Mouse (Mus musculus) lung, embryonic 14.5 days (tissue): ENCODE data around the gene Mymx. TPM values are rescaled to one million over a fixed set of nuclear protein-coding genes. Genes with fewer than 3 reads are reported as not detected.
A peak's percentile ranks its signal among the peaks of the same experiment; 100 is the strongest.

Experiments
- ATAC-seq: fragments of 200-750 bp; cut with Nextera tagmentation; 2 replicates; pipeline ENCODE4 v1.8.0; 2017; ENCODE audit warnings: mild to moderate bottlenecking, moderate TSS enrichment, moderate library complexity; ENCODE audit not compliant: insufficient read depth
- DNase-seq: peaks from one replicate; pipeline ENCODE4 v3.0.0-alpha.2; 2015
- H3K27ac ChIP-seq: fragments of 300-500 bp; sonication (generic); 2 replicates; pipeline ENCODE4 v1.5.1; 2014; ENCODE audit warnings: low read depth, mild to moderate bottlenecking, moderate library complexity
- H3K27me3 ChIP-seq: fragments of 300-500 bp; sonication (generic); 2 replicates; pipeline ENCODE4 v1.6.1; 2014; ENCODE audit warnings: low read length, control low read depth; ENCODE audit not compliant: insufficient read depth
- H3K36me3 ChIP-seq: fragments of 300-500 bp; sonication (generic); 2 replicates; pipeline ENCODE4 v1.6.1; 2014; ENCODE audit warnings: control low read depth; ENCODE audit not compliant: insufficient read depth
- H3K4me1 ChIP-seq: fragments of 300-500 bp; sonication (generic); 2 replicates; pipeline ENCODE4 v1.6.1; 2014; ENCODE audit warnings: antibody characterized with exemption, control low read depth; ENCODE audit not compliant: insufficient read depth
- H3K4me2 ChIP-seq: fragments of 300-500 bp; sonication (generic); 2 replicates; pipeline ENCODE4 v1.6.1; 2014; ENCODE audit warnings: mild to moderate bottlenecking
- H3K4me3 ChIP-seq: fragments of 300-500 bp; sonication (generic); 2 replicates; pipeline ENCODE4 v1.5.1; 2014; ENCODE audit warnings: low read depth, low read length
- H3K9ac ChIP-seq: fragments of 300-500 bp; sonication (generic); 2 replicates; pipeline ENCODE4 v1.6.1; 2014
- H3K9me3 ChIP-seq: fragments of 300-500 bp; sonication (generic); 2 replicates; pipeline ENCODE4 v1.6.1; 2016; ENCODE audit warnings: low read depth, low read length, control low read depth
- CTCF ChIP-seq: IDR thresholded peaks from 2 replicates; pipeline ENCODE4 v1.5.1; 2016; ENCODE audit warnings: antibody characterized with exemption, low read depth
- WGBS: fragments of 180-500 bp; shearing (Covaris S2); extraction: QIAGEN DNeasy Blood & Tissue Kit; methylation state at CpG from one replicate; pipeline ENCODE4 v1.1.7; 2014; 5-methylcytosine and 5-hydroxymethylcytosine counted together
- polyA plus RNA-seq: library from polyadenylated mRNA; unstranded; fragments of >200 nt; fragmentation: Nextera tagmentation; extraction: Ambion mirVana; gene quantifications from 2 replicates; pipeline ENCODE4 v1.2.1, GENCODE M21; 2014

The Mymx gene
- polyA plus RNA-seq, 1 experiment from 2014 or later, result not detected

- ATAC-seq (peak; percentile 63), DNase-seq (peak; percentile 76)
- Histone ChIP-seq H3K9ac (no peak overlapping the region; the same call in 1 of the 2 replicates), H3K4me3 (no peak overlapping the region), H3K4me2 (peak overlapping the region; percentile 46), H3K36me3 (peaks cover 21% of the 10 kb centered on the region), H3K27ac (peak overlapping the region; percentile 83), H3K4me1 (peaks cover 19% of the 10 kb centered on the region), H3K9me3 (no peaks in the 10 kb centered on the region), H3K27me3 (no peaks in the 10 kb centered on the region)
- 32% methylated on average over 12 of the region's 12 CpGs for WGBS
- no peak for TF ChIP-seq CTCF
Measured at GRCm38 (mm10) chr17:45584096-45584896, 17.6 kb downstream of the Mymx start.

GRCm38 (mm10) chr17:45582715-45583355 is 19.1 kb downstream of the Mymx start:
- Histone ChIP-seq H3K27ac (no peak overlapping the region), H3K4me3 (no peak overlapping the region), H3K9ac (no peak overlapping the region), H3K4me1 (peaks cover 19% of the 10 kb centered on the region), H3K9me3 (no peaks in the 10 kb centered on the region), H3K27me3 (no peaks in the 10 kb centered on the region), H3K4me2 (no peak overlapping the region), H3K36me3 (peaks cover 18% of the 10 kb centered on the region; the same call in 1 of the 2 replicates)
- peak; percentile 62 for TF ChIP-seq CTCF
- 65% methylated on average over 6 of the region's 6 CpGs for WGBS
- ATAC-seq (no peak), DNase-seq (peak; percentile 34)

DNA sequence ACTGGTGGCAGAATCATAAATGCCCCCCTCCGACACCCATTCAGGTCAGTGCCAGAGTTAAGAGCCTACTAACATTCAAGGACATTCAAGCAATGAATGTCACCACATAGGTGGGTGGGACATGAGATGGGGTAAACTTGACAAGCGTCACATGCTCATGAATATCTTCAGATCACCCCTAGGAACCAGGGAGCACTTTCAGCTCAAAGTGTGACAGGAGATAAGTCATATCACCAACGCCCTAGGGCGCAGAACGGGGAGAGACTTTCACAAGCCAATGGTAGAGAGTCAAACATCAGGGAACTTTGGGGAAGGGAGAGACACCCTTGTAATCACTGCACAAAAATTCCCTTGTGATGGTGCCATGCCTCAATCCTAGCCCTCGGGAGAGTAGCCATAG is 19.7 kb downstream of the Mymx start:
- TF ChIP-seq CTCF, result no peak
- ATAC-seq, result no peak
- Histone ChIP-seq H3K27ac (no peak overlapping the region), H3K9ac (no peak overlapping the region), H3K4me1 (peaks cover 19% of the 10 kb centered on the region), H3K9me3 (no peaks in the 10 kb centered on the region), H3K27me3 (no peaks in the 10 kb centered on the region), H3K4me3 (no peak overlapping the region), H3K4me2 (no peak overlapping the region), H3K36me3 (peaks cover 13% of the 10 kb centered on the region; the same call in 1 of the 2 replicates)
- DNase-seq, result no peak
- WGBS, result 88% methylated on average over 6 of the region's 6 CpGs

DNA sequence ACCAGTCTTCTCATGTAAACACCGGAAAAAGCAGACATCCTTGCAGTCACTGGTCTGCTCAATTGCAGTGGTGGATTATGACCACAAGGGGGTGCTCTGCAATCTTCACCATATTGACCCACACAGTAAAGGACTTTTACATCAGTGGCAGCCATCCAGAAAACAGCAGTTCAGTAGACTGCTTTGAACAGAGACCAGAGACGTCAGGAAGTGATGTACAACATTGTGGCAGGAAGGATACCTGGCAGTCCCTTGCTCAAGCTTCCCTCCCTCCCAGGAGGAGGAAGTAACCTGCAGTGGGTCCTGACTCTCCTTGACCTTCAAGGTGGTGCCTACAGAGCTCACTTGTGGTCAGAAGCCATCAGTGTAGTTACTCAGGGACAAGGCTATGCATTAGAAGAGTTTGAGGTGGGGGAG is 20.3 kb downstream of the Mymx start:
- Histone ChIP-seq H3K36me3 (peaks cover 7% of the 10 kb centered on the region; the same call in 1 of the 2 replicates), H3K4me2 (peak overlapping the region; percentile 29; the same call in 1 of the 2 replicates), H3K9me3 (no peaks in the 10 kb centered on the region), H3K9ac (no peak overlapping the region), H3K4me3 (no peak overlapping the region), H3K4me1 (peaks cover 19% of the 10 kb centered on the region), H3K27me3 (no peaks in the 10 kb centered on the region), H3K27ac (no peak overlapping the region)
- ATAC-seq (peak; percentile 21; the same call in 1 of the 2 replicates), DNase-seq (peak; percentile 96)
- 6% methylated on average over 2 of the region's 2 CpGs for WGBS
- peak; percentile 95 for TF ChIP-seq CTCF

DNA sequence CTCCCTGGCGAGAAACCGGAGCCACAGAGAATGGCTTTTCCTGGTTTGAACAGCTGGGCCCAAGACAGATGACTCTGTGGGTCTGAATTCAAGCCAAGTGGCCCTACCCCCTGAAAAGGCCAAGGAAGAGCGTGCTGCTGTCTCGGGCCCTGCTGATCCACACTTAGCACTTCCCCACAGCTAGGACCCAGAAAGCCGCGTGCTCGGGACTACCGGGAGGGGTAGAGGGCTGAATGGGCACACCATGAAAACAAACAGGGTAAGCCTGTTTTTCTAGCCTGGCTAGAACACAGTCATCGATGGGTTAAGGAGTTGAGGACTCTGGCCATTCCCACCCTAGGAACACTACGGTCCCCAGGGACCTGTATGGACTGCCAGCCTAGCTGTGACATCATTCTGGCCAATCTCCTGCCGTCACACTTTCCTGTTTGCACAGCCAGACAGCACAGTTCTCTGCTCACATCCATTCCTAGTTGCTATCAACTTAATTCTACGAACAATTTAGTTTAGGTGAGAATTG is 20.9 kb downstream of the Mymx start:
- H3K4me1 ChIP-seq, result peaks cover 19% of the 10 kb centered on the region
- H3K9ac ChIP-seq, result peak overlapping the region; percentile 25; the same call in 1 of the 2 replicates
- no peaks in the 10 kb centered on the region for H3K9me3 ChIP-seq
- ATAC-seq, result peak; percentile 25; the same call in 1 of the 2 replicates
- H3K4me3 ChIP-seq, result no peak overlapping the region
- TF ChIP-seq CTCF, result no peak
- 0 out of 2 replicates have a peak, but pooled peaks cover 2% of the 10 kb centered on the region for H3K36me3 ChIP-seq
- DNase-seq, result peak; percentile 61
- 22% methylated on average over 12 of the region's 12 CpGs for WGBS
- no peaks in the 10 kb centered on the region for H3K27me3 ChIP-seq
- H3K4me2 ChIP-seq, result peak overlapping the region; percentile 29; the same call in 1 of the 2 replicates
- peak overlapping the region; percentile 79 for H3K27ac ChIP-seq

- WGBS, result 74% methylated on average over 4 of the region's 4 CpGs
- no peak overlapping the region for H3K27ac ChIP-seq
- peaks cover 14% of the 10 kb centered on the region for H3K4me1 ChIP-seq
Measured at GRCm38 (mm10) chr17:45579554-45579953, 22.3 kb downstream of the Mymx start.

GRCm38 (mm10) chr17:45578843-45579242 is 23.1 kb downstream of the Mymx start:
- TF ChIP-seq CTCF, result peak; percentile 60
- H3K27me3 ChIP-seq, result no peaks in the 10 kb centered on the region
- H3K4me2 ChIP-seq, result no peak overlapping the region
- 72% methylated on average over 7 of the region's 7 CpGs for WGBS
- ATAC-seq (no peak), DNase-seq (peak; percentile 64)
- no peak overlapping the region for H3K4me3 ChIP-seq
- no peak overlapping the region for H3K9ac ChIP-seq
- no peaks in the 10 kb centered on the region for H3K9me3 ChIP-seq
- 0 out of 2 replicates have a peak overlapping the region, but pooled peaks have one; percentile 36 for H3K27ac ChIP-seq
- no peaks in the 10 kb centered on the region for H3K36me3 ChIP-seq
- peaks cover 11% of the 10 kb centered on the region for H3K4me1 ChIP-seq

More at GRCm38 (mm10) chr17:45579554-45579953, 22.3 kb downstream of the Mymx start:
- H3K9ac ChIP-seq, result no peak overlapping the region
- no peaks in the 10 kb centered on the region for H3K27me3 ChIP-seq
- no peak for DNase-seq
- no peak for ATAC-seq
- no peaks in the 10 kb centered on the region for H3K36me3 ChIP-seq
- H3K4me2 ChIP-seq, result no peak overlapping the region
- H3K9me3 ChIP-seq, result no peaks in the 10 kb centered on the region
- H3K4me3 ChIP-seq, result no peak overlapping the region
- TF ChIP-seq CTCF, result no peak
